Mouse (Mus musculus) liver, embryonic 15.5 days (tissue): ENCODE measurements around the gene Mynn. TPM values are rescaled to one million over a fixed set of nuclear protein-coding genes. Genes with fewer than 3 reads are reported as not detected.
A peak's percentile ranks its signal among the peaks of the same experiment; 100 is the strongest.

Experiments used
- ATAC-seq: fragments of 200-750 bp; cut with Nextera tagmentation; 2 replicates; pipeline ENCODE4 v1.8.0; 2017; ENCODE audit warnings: moderate number of reproducible peaks, mild to moderate bottlenecking, moderate library complexity; ENCODE audit not compliant: insufficient read depth
- H3K27ac ChIP-seq: fragments of 300-500 bp; sonication (generic); replicated peaks from 2 replicates; pipeline ENCODE4 v1.5.1; 2015; ENCODE audit warnings: mild to moderate bottlenecking, inconsistent platforms
- H3K27me3 ChIP-seq: fragments of 300-500 bp; sonication (generic); 2 replicates; pipeline ENCODE4 v1.6.1; 2015; ENCODE audit warnings: mild to moderate bottlenecking, inconsistent platforms
- H3K36me3 ChIP-seq: fragments of 300-500 bp; sonication (generic); replicated peaks from 2 replicates; pipeline ENCODE4 v1.6.1; 2015; ENCODE audit warnings: moderate library complexity, mild to moderate bottlenecking, inconsistent platforms
- H3K4me1 ChIP-seq: fragments of 300-500 bp; sonication (generic); replicated peaks from 2 replicates; pipeline ENCODE4 v1.6.1; 2015; ENCODE audit warnings: inconsistent platforms
- H3K4me2 ChIP-seq: fragments of 300-500 bp; sonication (generic); 2 replicates; pipeline ENCODE4 v1.6.1; 2015; ENCODE audit warnings: moderate library complexity, mild to moderate bottlenecking, inconsistent platforms
- H3K4me3 ChIP-seq: fragments of 300-500 bp; sonication (generic); replicated peaks from 2 replicates; pipeline ENCODE4 v1.5.1; 2015; ENCODE audit warnings: mild to moderate bottlenecking, inconsistent platforms
- H3K9ac ChIP-seq: fragments of 300-500 bp; sonication (generic); 2 replicates; pipeline ENCODE4 v1.6.1; 2015; ENCODE audit warnings: moderate library complexity, mild to moderate bottlenecking, inconsistent platforms
- H3K9me3 ChIP-seq: fragments of 300-500 bp; sonication (generic); replicated peaks from 2 replicates; pipeline ENCODE4 v1.6.1; 2016; ENCODE audit warnings: inconsistent platforms
- WGBS: fragments of 180-500 bp; shearing (Covaris S2); methylation state at CpG from one replicate; pipeline ENCODE4 v1.1.7; 2015; ENCODE audit warnings: mixed read lengths; ENCODE audit not compliant: insufficient replicate concordance; 5-methylcytosine and 5-hydroxymethylcytosine counted together
- polyA plus RNA-seq: library from polyadenylated mRNA; unstranded; fragments of >200 nt; fragmentation: Nextera tagmentation; extraction: Ambion mirVana; gene quantifications from 2 replicates; pipeline ENCODE4 v1.2.1, GENCODE M21; 2015

Mynn gene
- polyA plus RNA-seq, 1 experiment from 2014 or later = 13.0 TPM

GRCm38 (mm10) chr3:30599711-30600545, 1.9 kb upstream of the Mynn start, which contains the start of gene Actrt3:
Actrt3 (minus strand) TSS chr3:30599939.
- H3K27ac ChIP-seq = peak within 1 kb of the TSS; percentile 73
- H3K36me3 ChIP-seq = peaks cover 9% of the 10 kb centered on the region; the same call in 1 of the 2 replicates
- no peaks in the 10 kb centered on the region for H3K9me3 ChIP-seq
- H3K9ac ChIP-seq = peak within 1 kb of the TSS; percentile 62
- no peak for ATAC-seq
- peaks cover 34% of the 10 kb centered on the region for H3K4me1 ChIP-seq
- WGBS = under 1% methylated on average over 32 of the region's 32 CpGs
- H3K4me3 ChIP-seq = peak within 1 kb of the TSS; percentile 91
- peak within 1 kb of the TSS; percentile 91 for H3K4me2 ChIP-seq
- peaks cover 49% of the 10 kb centered on the region for H3K27me3 ChIP-seq

DNA sequence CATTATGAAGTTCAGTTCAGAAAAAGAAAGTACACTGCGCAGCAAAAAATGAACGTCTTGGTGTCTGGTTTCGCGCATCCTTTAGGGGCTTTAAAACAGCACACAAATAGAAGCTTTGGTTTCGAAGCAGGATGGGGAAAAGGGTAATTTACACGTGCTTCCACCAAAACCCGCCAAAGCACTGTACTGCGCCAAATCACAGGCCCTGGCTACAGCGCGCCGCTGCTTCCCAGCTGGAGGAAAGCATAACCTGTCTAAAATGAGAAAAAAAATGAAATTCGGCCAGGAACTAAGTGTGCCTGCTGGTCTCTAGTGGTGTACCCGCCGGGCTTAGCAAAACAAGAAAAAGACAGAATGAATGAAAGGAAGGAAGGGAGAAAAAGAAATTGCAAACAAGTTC, 1.1 kb upstream of the Mynn start:
- peak overlapping the region; percentile 91 for H3K4me3 ChIP-seq
- no peak for ATAC-seq
- peaks cover 26% of the 10 kb centered on the region for H3K4me1 ChIP-seq
- H3K9me3 ChIP-seq = no peaks in the 10 kb centered on the region
- under 1% methylated on average over 14 of the region's 14 CpGs for WGBS
- H3K9ac ChIP-seq = peak overlapping the region; percentile 62
- peak overlapping the region; percentile 91 for H3K4me2 ChIP-seq
- peak overlapping the region; percentile 73 for H3K27ac ChIP-seq
- H3K36me3 ChIP-seq = peaks cover 14% of the 10 kb centered on the region; the same call in 1 of the 2 replicates
- H3K27me3 ChIP-seq = peaks cover 41% of the 10 kb centered on the region

DNA sequence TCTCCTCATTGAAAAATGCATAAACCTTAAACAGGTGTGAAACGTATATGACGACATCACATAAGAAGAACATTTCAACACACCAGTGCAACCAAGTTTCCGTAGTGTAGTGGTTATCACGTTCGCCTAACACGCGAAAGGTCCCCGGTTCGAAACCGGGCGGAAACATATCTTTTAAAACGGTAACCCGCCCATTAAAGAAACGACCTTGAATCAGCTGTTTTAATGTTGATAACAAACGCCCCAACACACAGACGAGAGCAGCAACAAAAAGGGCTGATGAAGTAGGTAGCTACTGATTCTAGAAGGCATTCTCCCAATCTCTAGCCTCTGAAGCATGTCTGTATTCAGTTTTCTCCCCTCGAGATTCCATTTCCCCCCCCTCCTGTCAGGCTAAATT, 690 bp upstream of the Mynn start:
- peak overlapping the region; percentile 62 for H3K9ac ChIP-seq
- H3K27ac ChIP-seq = peak overlapping the region; percentile 98
- H3K9me3 ChIP-seq = no peaks in the 10 kb centered on the region
- H3K36me3 ChIP-seq = peaks cover 18% of the 10 kb centered on the region
- peak; percentile 41 for ATAC-seq
- H3K4me2 ChIP-seq = peak overlapping the region; percentile 91
- WGBS = 0% methylated on average over 17 of the region's 17 CpGs
- H3K4me3 ChIP-seq = peak overlapping the region; percentile 91
- H3K27me3 ChIP-seq = peaks cover 37% of the 10 kb centered on the region
- H3K4me1 ChIP-seq = peaks cover 24% of the 10 kb centered on the region

DNA sequence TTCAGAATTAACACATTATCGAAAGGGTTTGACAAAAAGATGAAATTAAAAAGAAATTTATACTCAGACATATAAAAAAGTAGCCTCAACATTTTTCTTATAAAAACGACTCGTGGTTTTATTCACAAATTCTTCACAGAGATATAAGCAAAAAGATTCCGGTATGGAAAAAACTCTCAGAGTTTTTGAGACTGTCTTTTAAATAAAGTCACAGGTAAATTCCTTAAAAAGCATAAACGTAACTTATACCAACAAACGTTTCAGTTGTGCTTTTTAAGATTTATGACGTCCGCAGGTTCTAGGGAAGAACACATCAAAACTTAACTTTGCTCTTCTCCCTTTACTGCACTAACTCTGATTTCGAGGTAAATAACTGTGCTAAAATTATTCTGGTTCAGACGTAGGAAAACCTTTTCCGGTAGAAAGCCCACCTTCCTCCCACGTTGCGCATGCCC, 228 bp upstream of the Mynn start:
- H3K36me3 ChIP-seq = peaks cover 22% of the 10 kb centered on the region
- H3K27me3 ChIP-seq = peaks cover 32% of the 10 kb centered on the region
- peak overlapping the region; percentile 78 for H3K9ac ChIP-seq
- H3K4me2 ChIP-seq = peak overlapping the region; percentile 91
- peak overlapping the region; percentile 98 for H3K27ac ChIP-seq
- no peak for ATAC-seq
- WGBS = under 1% methylated on average over 13 of the region's 13 CpGs
- peaks cover 24% of the 10 kb centered on the region for H3K4me1 ChIP-seq
- peak overlapping the region; percentile 91 for H3K4me3 ChIP-seq
- H3K9me3 ChIP-seq = no peaks in the 10 kb centered on the region

GRCm38 (mm10) chr3:30602740-30603098, 854 bp downstream of the Mynn start:
- ATAC-seq = peak; percentile 67
- Histone ChIP-seq H3K27ac (peak overlapping the region; percentile 98), H3K4me1 (peaks cover 24% of the 10 kb centered on the region), H3K36me3 (peaks cover 30% of the 10 kb centered on the region), H3K9ac (peak overlapping the region; percentile 78), H3K4me2 (peak overlapping the region; percentile 91), H3K9me3 (no peaks in the 10 kb centered on the region), H3K4me3 (peak overlapping the region; percentile 91), H3K27me3 (peaks cover 21% of the 10 kb centered on the region)
- 1% methylated on average over 27 of the region's 27 CpGs for WGBS

- Histone ChIP-seq H3K36me3 (peaks cover 35% of the 10 kb centered on the region), H3K4me2 (peak overlapping the region; percentile 91), H3K27me3 (peaks cover 16% of the 10 kb centered on the region), H3K9me3 (no peaks in the 10 kb centered on the region), H3K9ac (peak overlapping the region; percentile 78), H3K27ac (peak overlapping the region; percentile 98), H3K4me1 (peaks cover 24% of the 10 kb centered on the region), H3K4me3 (peak overlapping the region; percentile 91)
- 49% methylated on average over 10 of the region's 10 CpGs for WGBS
- no peak for ATAC-seq
Measured at GRCm38 (mm10) chr3:30603256-30603655, 1.4 kb downstream of the Mynn start.

GRCm38 (mm10) chr3:30608999-30609398, 7.1 kb downstream of the Mynn start:
- Histone ChIP-seq H3K27me3 (no peaks in the 10 kb centered on the region), H3K36me3 (peaks cover 78% of the 10 kb centered on the region), H3K4me1 (peaks cover 9% of the 10 kb centered on the region), H3K9ac (no peak overlapping the region), H3K4me3 (no peak overlapping the region), H3K27ac (no peak overlapping the region), H3K4me2 (no peak overlapping the region), H3K9me3 (no peaks in the 10 kb centered on the region)
- ATAC-seq = no peak
- 73% methylated on average over 3 of the region's 3 CpGs for WGBS

- WGBS = 72% methylated on average over 4 of the region's 4 CpGs
- no peak for ATAC-seq
- H3K36me3 ChIP-seq = peaks cover 79% of the 10 kb centered on the region
Measured at GRCm38 (mm10) chr3:30610930-30611329, 9.1 kb downstream of the Mynn start.

DNA sequence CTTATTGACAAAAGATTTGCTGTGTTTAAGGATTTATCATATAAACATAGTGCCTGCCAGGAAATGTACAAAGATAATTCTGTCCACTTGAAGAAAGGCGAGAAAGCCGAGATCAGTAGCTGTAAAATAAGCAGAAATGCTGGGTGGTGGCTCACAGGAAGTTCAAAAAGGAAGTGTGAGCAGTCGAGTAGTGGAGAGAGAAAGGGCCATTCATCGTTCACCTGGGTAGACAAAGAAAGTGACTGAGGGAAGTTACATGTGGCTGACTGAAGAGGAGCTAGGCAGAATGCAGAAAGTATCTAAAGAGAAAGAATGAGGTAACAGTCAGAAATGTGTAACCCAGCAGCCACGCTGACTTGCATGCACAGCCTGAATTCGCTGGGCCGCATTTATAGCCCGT, 18.3 kb downstream of the Mynn start:
- H3K27me3 ChIP-seq = no peaks in the 10 kb centered on the region
- no peak for ATAC-seq
- no peaks in the 10 kb centered on the region for H3K4me1 ChIP-seq
- H3K36me3 ChIP-seq = peaks cover 49% of the 10 kb centered on the region
- no peak overlapping the region for H3K4me2 ChIP-seq
- H3K27ac ChIP-seq = no peak overlapping the region
- H3K9ac ChIP-seq = no peak overlapping the region
- H3K4me3 ChIP-seq = no peak overlapping the region
- WGBS = 49% methylated on average over 8 of the region's 8 CpGs
- H3K9me3 ChIP-seq = no peaks in the 10 kb centered on the region

More at GRCm38 (mm10) chr3:30610930-30611329, 9.1 kb downstream of the Mynn start:
- no peak overlapping the region for H3K27ac ChIP-seq
- H3K4me3 ChIP-seq = no peak overlapping the region
- 0 out of 2 replicates have a peak, but pooled peaks cover 4% of the 10 kb centered on the region for H3K4me1 ChIP-seq
- no peaks in the 10 kb centered on the region for H3K27me3 ChIP-seq
- no peak overlapping the region for H3K4me2 ChIP-seq
- no peak overlapping the region for H3K9ac ChIP-seq
- no peaks in the 10 kb centered on the region for H3K9me3 ChIP-seq

DNA sequence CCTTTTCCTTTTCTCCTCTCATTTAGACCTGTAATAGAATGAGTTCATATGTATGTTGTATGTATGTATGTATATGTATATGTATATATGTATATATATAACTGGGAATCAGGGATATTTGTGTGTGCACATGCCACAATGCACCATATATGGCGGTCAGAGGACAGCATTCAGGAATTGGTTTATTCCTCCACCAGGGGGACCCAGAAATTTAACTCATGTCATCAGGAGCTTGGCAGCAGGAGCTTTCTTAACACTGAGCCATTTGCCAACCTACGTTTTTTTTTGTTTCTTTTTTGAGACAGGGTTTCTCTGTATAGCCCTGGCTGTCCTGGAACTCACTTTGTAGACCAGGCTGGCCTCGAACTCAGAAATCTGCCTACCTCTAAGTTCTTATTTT, 31.8 kb downstream of the Mynn start:
- no peak overlapping the region for H3K27ac ChIP-seq
- H3K27me3 ChIP-seq = no peaks in the 10 kb centered on the region
- H3K4me1 ChIP-seq = no peaks in the 10 kb centered on the region
- no peak overlapping the region for H3K4me3 ChIP-seq
- 45% methylated on average over 3 of the region's 3 CpGs for WGBS
- H3K4me2 ChIP-seq = no peak overlapping the region
- ATAC-seq = no peak
- no peak overlapping the region for H3K9ac ChIP-seq
- H3K36me3 ChIP-seq = no peaks in the 10 kb centered on the region
- H3K9me3 ChIP-seq = no peaks in the 10 kb centered on the region

DNA sequence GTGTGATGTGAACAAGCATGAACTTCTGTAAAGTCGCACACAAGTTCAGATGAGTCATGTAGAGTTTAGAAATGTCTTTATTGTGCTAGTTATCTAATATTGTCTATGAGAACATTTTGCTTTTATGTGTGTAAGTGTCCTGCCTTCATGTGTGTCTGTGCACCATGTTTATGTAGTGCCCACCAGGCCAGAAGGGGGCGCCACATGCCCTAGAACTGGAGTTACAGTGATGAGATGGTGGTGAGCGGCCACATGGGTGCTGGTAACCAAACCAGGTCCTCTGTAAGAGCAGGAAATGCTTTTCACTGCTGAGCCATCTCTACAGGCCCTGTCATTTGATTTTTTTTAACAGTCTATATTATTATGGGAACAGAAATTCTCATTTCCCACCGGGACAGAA, 33.8 kb downstream of the Mynn start:
- Histone ChIP-seq H3K36me3 (no peaks in the 10 kb centered on the region), H3K4me1 (no peaks in the 10 kb centered on the region), H3K27me3 (no peaks in the 10 kb centered on the region), H3K9me3 (no peaks in the 10 kb centered on the region), H3K9ac (no peak overlapping the region), H3K4me2 (no peak overlapping the region), H3K4me3 (no peak overlapping the region), H3K27ac (no peak overlapping the region)
- WGBS = 64% methylated on average over 4 of the region's 4 CpGs
- ATAC-seq = no peak
